Comparison of ENCODE assay signal across 7 mouse cellular contexts in the genomic region with DNA sequence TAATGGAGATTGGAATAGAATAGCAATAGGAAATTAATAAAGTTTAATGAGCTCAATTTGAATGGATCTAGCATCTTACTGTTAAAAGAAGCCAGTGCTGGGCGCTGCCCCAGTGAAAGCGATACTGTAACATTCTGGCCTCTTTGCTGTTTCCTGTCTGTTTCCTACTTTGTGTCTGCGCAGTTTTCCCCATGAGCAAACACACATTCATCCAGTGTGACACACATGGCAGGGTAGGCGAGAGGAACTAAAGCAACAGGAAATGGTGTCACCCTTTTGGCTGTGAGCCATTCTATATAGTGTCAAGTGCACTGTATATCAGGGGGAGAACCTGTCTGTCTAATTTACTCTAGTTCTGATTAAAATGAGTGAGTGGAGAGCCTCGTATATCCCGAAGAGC.
DNase-seq lines count a peak whose midpoint lies in the region; ATAC-seq lines count a peak whose summit lies in the region.

No protein-coding gene starts in this region.

- H3K9me3 ChIP-seq in kidney, embryonic 15.5 days (replicated peaks): no peaks in the 10 kb centered on the region

- ATAC-seq in CD4-positive, CD25-positive, alpha-beta regulatory T cell, adult 4 months: peak; percentile 95
- peak; percentile 56; the same call in 1 of the 2 replicates for ATAC-seq in kidney, embryonic 15.5 days (replicated peaks; ENCODE audit: low FRiP score)
- ATAC-seq in monocyte, adult 5-6 weeks (replicated peaks; ENCODE audit: insufficient number of reproducible peaks, low FRiP score, low TSS enrichment, poor library complexity, severe bottlenecking): peak; percentile 66
- no peak for ATAC-seq in erythroblast, adult 5-6 weeks (replicated peaks; ENCODE audit: low FRiP score, poor library complexity, severe bottlenecking)

- 14% methylated on average over 6 of the region's 6 CpGs for WGBS in kidney, embryonic 15.5 days

- no peak overlapping the region for H3K27ac ChIP-seq in kidney, embryonic 15.5 days

- peaks cover 9% of the 10 kb centered on the region for H3K4me1 ChIP-seq in kidney, embryonic 15.5 days

- H3K27me3 ChIP-seq in kidney, embryonic 15.5 days: no peaks in the 10 kb centered on the region

- DNase-seq in A20 (ENCODE audit: low read depth, low spot score): peak; percentile 82
- DNase-seq in left cerebral cortex, adult 9 months (ENCODE audit: low spot score in 2 of 2): no peak
- DNase-seq in urinary bladder, postnatal 36 days (ENCODE audit: low spot score in 2 of 2): no peak

- no peak overlapping the region for H3K4me2 ChIP-seq in kidney, embryonic 15.5 days

- no peak overlapping the region for H3K9ac ChIP-seq in kidney, embryonic 15.5 days

- no peak overlapping the region for H3K4me3 ChIP-seq in kidney, embryonic 15.5 days (replicated peaks)

- no peaks in the 10 kb centered on the region for H3K36me3 ChIP-seq in kidney, embryonic 15.5 days
